Mouse (Mus musculus) kidney, embryonic 15.5 days (tissue): ENCODE measurements at regions not wholly inside any gene's neighbourhood (a gene's known extent, or its start where the extent isn't known, plus 50 kb on each side); places are given as distances from the start of the nearest gene placed in this dataset.

Source experiments
- ATAC-seq: fragments of 200-750 bp; cut with Nextera tagmentation; replicated peaks from 2 replicates; pipeline ENCODE4 v1.8.0; 2017; ENCODE audit warnings: moderate TSS enrichment; ENCODE audit not compliant: low FRiP score
- H3K27ac ChIP-seq: fragments of 300-500 bp; sonication (generic); 2 replicates; pipeline ENCODE4 v1.5.1; 2015; ENCODE audit warnings: mild to moderate bottlenecking, inconsistent platforms
- H3K27me3 ChIP-seq: fragments of 300-500 bp; sonication (generic); 2 replicates; pipeline ENCODE4 v1.6.1; 2015; ENCODE audit warnings: inconsistent platforms
- H3K36me3 ChIP-seq: fragments of 300-500 bp; sonication (generic); 2 replicates; pipeline ENCODE4 v1.6.1; 2015; ENCODE audit warnings: inconsistent platforms
- H3K4me1 ChIP-seq: fragments of 300-500 bp; sonication (generic); 2 replicates; pipeline ENCODE4 v1.6.1; 2015; ENCODE audit warnings: inconsistent platforms
- H3K4me2 ChIP-seq: fragments of 300-500 bp; sonication (generic); 2 replicates; pipeline ENCODE4 v1.6.1; 2015; ENCODE audit warnings: moderate library complexity, mild to moderate bottlenecking, inconsistent platforms
- H3K4me3 ChIP-seq: fragments of 300-500 bp; sonication (generic); replicated peaks from 2 replicates; pipeline ENCODE4 v1.5.1; 2015; ENCODE audit warnings: mild to moderate bottlenecking, inconsistent platforms
- H3K9ac ChIP-seq: fragments of 300-500 bp; sonication (generic); 2 replicates; pipeline ENCODE4 v1.6.1; 2015; ENCODE audit warnings: mild to moderate bottlenecking, inconsistent platforms
- H3K9me3 ChIP-seq: fragments of 300-500 bp; sonication (generic); replicated peaks from 2 replicates; pipeline ENCODE4 v1.6.1; 2016; ENCODE audit warnings: inconsistent platforms
- WGBS: fragments of 180-500 bp; shearing (Covaris S2); methylation state at CpG from one replicate; pipeline ENCODE4 v1.1.7; 2015; ENCODE audit warnings: mixed read lengths; 5-methylcytosine and 5-hydroxymethylcytosine counted together

DNA sequence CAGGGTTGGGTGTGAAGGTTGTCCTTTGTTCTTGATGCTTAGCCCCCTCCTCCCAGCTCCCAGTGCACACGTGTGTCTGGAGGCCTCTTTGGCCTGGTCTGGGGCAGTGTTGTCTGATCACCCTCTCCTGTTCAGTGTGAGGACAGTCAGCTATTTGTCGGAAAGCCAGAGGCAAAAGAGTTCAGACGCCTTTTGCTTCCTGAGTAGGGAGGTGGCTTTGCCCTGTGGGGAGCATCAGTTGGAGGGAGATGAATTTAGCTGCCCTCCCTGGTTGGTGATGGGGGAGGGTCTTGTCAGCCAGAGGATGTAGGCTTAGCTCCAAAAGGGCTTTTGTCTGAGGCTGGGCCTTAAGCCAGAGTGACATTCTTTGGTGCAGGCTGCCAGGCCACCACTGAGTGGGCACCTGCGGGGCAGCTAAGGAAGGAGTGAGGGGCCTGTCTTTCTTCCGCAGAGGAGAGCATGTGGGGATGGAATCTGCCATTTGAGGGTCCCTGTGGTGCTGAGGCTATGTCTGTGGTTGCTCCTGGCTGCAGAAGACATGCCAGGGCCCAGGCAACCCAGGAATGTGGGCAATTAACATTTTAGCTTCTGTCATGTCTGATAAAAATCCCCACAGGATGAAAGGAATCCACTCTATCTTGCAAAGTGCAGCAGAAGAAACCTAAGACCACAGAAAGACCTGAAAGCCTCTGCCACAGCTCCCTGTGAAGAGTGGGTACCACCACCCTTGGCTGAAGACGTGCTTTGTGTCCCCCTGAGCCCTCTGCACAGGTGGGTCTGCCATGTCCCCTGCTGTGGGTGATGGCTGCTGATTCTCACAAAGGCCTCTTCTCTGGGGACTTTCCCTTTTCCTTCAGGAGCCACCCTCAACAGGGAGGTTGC lies 265.6 kb downstream of the Gm49356 start:
- Histone ChIP-seq H3K27me3 (no peaks in the 10 kb centered on the region), H3K4me2 (no peak overlapping the region), H3K9ac (no peak overlapping the region), H3K4me3 (no peak overlapping the region), H3K27ac (no peak overlapping the region), H3K4me1 (peaks cover 3% of the 10 kb centered on the region; the same call in 1 of the 2 replicates), H3K36me3 (no peaks in the 10 kb centered on the region), H3K9me3 (no peaks in the 10 kb centered on the region)
- ATAC-seq = no peak
- 43% methylated on average over 6 of the region's 6 CpGs for WGBS

DNA sequence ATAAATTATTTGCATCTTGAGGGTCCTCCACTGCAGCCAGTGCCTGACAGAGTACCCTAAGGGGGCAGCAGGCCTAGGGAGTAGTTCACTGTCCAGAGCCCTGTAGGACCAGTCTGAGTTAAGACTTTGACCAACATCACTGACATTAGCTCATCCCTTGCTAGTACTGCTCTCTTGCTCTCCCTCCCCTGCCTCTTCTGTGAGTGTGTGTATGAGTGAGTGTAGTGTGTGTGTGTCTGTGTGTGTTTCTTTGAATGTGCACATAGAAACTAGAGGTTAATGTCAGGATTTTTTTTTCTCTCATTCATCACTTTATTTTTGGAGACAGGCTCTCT lies 266.2 kb downstream of the Gm49356 start:
- no peak for ATAC-seq
- H3K4me1 ChIP-seq = peaks cover 3% of the 10 kb centered on the region; the same call in 1 of the 2 replicates
- no peak overlapping the region for H3K4me2 ChIP-seq
- no peak overlapping the region for H3K9ac ChIP-seq
- no peaks in the 10 kb centered on the region for H3K27me3 ChIP-seq
- H3K27ac ChIP-seq = no peak overlapping the region
- no peak overlapping the region for H3K4me3 ChIP-seq
- H3K9me3 ChIP-seq = no peaks in the 10 kb centered on the region
- H3K36me3 ChIP-seq = no peaks in the 10 kb centered on the region

DNA sequence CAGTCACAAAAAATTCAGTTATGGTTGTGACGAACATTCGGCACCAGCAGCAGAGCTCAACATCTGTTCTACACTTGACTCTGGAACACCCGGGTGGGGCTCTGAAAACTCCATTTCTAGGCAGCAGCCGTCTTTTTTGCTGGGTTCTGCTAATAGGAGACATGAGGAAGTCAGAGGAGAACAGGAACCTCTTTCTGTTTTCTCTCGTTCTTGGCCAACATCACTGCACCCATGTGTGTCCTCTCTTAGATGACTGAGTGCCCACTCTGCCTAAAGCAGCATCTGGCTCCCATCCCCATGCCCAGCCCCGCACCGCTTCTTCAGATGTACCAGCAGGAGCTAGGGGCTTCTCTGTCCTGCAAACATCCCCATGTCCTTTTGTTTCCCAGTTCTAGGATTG lies 267.2 kb downstream of the Gm49356 start:
- Histone ChIP-seq H3K9ac (no peak overlapping the region), H3K4me3 (no peak overlapping the region), H3K4me2 (no peak overlapping the region), H3K27me3 (no peaks in the 10 kb centered on the region), H3K36me3 (no peaks in the 10 kb centered on the region), H3K9me3 (no peaks in the 10 kb centered on the region), H3K4me1 (peaks cover 3% of the 10 kb centered on the region; the same call in 1 of the 2 replicates), H3K27ac (no peak overlapping the region)
- WGBS = 89% methylated on average over 7 of the region's 7 CpGs
- no peak for ATAC-seq

DNA sequence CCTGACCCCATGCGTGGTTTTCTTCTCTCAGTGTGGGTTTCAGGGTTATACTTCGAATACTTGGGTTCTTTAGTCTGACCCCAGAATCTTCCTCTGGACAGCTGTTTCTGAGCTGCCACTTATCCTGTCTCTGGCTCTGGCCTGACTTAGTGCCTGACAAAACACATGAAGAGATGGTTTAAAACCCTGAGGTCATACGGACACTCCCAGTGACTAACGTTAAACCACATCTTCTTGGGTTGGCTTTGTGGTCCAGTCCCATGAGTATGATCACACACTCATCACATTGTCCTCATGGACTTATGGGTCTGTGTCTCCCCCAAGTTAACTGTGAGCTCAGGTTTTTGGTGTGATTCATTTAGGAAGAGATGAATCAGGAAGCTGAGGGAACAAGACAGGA lies 269.7 kb downstream of the Gm49356 start:
- peaks cover 3% of the 10 kb centered on the region; the same call in 1 of the 2 replicates for H3K4me1 ChIP-seq
- no peaks in the 10 kb centered on the region for H3K27me3 ChIP-seq
- no peaks in the 10 kb centered on the region for H3K9me3 ChIP-seq
- no peak overlapping the region for H3K9ac ChIP-seq
- H3K36me3 ChIP-seq = no peaks in the 10 kb centered on the region
- 88% methylated on average over 4 of the region's 4 CpGs for WGBS
- H3K4me3 ChIP-seq = no peak overlapping the region
- H3K27ac ChIP-seq = no peak overlapping the region
- no peak overlapping the region for H3K4me2 ChIP-seq
- ATAC-seq = no peak

DNA sequence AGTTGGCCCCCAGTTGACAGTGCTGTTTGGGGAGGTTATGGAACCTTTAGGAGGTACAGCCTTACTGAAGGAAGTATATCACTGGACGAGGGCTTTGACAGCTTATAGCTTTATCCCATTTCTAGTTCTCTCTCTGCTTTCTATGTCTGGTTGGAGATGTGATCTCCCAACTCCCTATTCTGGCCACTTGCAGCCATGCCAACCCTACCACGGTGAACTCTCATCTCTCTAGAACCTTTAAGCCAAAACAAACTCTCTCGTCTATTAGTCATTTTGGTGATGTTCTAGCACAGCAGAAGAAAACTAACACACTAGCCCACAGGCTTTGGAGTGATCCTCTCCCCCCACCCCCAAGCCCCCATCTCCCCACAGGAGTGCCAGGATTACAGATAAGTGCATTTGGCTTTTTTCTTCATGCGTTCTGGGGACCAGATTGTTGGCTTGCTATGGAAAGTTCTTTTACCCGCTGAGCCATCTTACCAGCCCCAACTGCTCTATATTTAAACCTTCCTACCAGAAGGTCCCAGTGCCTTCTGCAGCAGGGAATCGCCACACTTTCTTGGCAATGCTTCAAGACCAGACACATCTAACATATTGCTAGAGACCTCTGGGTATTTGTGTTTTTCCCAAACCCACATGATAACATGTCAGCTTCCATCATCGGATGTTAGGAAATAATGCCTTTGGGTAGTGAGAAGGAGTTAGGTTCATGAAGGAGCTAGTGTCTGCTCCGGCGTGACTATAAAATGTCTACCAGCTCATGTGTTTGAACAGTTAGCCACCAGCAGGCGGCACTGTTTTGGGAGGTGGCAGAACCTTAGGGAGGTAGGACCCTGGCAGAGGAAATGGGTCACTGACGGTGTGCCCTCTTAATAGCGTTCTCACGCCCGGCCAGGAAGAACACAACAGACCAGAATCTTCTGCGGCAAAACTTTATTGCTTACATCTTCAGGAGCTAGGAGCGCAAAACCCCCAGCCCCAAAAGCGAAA lies 272.1 kb downstream of the Gm49356 start:
- H3K4me1 ChIP-seq = no peaks in the 10 kb centered on the region
- no peaks in the 10 kb centered on the region for H3K9me3 ChIP-seq
- WGBS = 96% methylated on average over 16 of the region's 17 CpGs
- no peaks in the 10 kb centered on the region for H3K27me3 ChIP-seq
- no peaks in the 10 kb centered on the region for H3K36me3 ChIP-seq
- H3K27ac ChIP-seq = no peak overlapping the region
- no peak overlapping the region for H3K4me3 ChIP-seq
- no peak overlapping the region for H3K9ac ChIP-seq
- H3K4me2 ChIP-seq = no peak overlapping the region
- ATAC-seq = no peak

DNA sequence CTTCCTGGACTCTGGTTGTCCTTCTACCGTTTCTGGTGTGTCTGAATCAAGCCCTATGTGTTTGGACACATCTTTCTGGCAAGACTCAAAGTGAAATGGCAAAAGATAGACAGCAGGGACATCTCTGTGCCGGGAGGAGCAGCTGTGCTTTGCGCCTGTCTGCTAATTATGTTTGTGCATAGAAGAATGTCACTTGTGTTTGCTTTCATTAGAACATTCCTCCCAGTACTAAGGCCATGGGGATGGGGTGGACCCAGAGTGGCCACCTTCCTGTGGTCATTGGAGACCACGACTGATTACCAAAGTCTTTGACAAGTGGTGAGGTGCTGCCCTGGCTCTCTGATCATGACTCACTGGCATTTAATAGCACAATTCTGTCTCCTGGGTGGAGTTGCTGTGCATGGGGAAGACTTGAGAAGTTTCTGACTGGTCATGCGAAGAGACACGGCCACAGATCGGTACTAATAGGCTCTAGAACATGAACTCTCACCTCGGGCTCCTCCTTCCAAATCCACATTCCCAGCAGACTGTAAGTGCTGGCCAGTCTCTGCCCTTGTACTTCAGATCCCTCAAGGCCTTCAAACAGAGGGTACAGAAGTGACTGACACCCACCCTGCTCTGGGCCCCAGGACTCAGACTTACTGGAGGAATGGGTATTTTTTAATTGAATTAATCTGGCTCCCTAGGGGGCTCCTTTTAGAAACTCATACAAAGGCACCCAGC lies 279.0 kb downstream of the Gm49356 start:
- WGBS = 64% methylated on average over 8 of the region's 8 CpGs
- H3K27ac ChIP-seq = peak overlapping the region; percentile 61; the same call in 1 of the 2 replicates
- H3K4me3 ChIP-seq = no peak overlapping the region
- H3K4me1 ChIP-seq = peaks cover 5% of the 10 kb centered on the region
- H3K27me3 ChIP-seq = no peaks in the 10 kb centered on the region
- no peak overlapping the region for H3K9ac ChIP-seq
- peaks cover 5% of the 10 kb centered on the region for H3K9me3 ChIP-seq
- peak; percentile 49; the same call in 1 of the 2 replicates for ATAC-seq
- H3K4me2 ChIP-seq = no peak overlapping the region
- H3K36me3 ChIP-seq = no peaks in the 10 kb centered on the region

DNA sequence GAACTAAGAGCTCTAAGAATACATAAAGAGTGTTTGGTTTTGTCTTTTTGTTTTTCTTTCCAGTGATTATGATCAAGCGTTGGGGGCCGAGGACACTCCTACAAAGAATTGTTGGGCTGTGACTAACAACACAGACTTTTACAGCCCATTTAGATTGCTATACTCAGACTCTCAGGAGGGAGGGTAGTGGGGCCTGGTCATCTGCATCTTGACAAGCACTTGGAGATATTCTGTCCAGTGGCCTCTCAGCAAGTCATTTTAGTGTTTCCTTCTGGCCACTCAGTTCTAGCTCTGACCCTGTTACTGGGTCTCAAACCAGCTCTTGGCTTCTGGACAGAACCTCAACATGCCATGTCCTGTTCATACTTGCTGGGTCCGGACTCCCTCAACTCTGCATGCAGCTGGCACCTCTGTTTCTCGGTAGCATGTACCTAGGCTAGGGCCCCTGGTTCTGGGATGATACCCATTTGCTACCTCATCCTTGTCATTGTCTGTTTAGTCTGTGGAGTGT lies 279.6 kb downstream of the Gm49356 start:
- Histone ChIP-seq H3K9ac (no peak overlapping the region), H3K4me3 (no peak overlapping the region), H3K4me1 (peaks cover 5% of the 10 kb centered on the region), H3K4me2 (no peak overlapping the region), H3K9me3 (peaks cover 5% of the 10 kb centered on the region), H3K36me3 (no peaks in the 10 kb centered on the region), H3K27me3 (no peaks in the 10 kb centered on the region), H3K27ac (peak overlapping the region; percentile 61)
- peak; percentile 78 for ATAC-seq
- 63% methylated on average over 4 of the region's 4 CpGs for whole genome bisulfite sequencing

DNA sequence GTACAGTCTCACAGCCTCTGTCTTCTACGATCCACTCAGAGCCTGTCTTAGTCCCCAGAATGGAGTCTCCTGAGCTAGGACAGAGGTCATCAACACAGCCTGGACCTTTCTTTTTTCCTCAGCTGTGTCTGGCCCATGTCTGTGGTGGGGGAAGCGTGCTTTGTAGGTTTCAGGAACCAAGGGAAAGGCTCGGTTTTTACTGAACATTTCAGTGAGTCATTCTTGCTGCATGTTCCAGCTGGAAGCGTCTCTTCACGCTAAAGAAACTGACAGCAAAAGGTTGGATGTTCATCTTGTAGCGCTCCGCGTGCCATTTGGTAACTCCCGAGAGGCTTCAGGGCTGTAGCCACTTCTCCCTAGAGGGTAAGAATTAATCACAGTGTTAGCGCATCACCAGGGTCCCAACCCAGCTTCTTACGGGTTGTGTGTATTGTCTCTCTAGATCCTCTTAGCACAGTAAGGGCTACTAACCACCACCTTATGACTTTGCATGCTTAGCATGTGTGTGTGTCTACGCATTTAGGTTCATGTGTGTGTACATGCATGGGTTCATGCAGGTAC lies 280.2 kb downstream of the Gm49356 start:
- H3K9ac ChIP-seq = no peak overlapping the region
- H3K36me3 ChIP-seq = no peaks in the 10 kb centered on the region
- H3K4me3 ChIP-seq = no peak overlapping the region
- peaks cover 5% of the 10 kb centered on the region for H3K4me1 ChIP-seq
- WGBS = 92% methylated on average over 12 of the region's 12 CpGs
- peak overlapping the region; percentile 61; the same call in 1 of the 2 replicates for H3K27ac ChIP-seq
- peaks cover 5% of the 10 kb centered on the region for H3K9me3 ChIP-seq
- no peak for ATAC-seq
- no peak overlapping the region for H3K4me2 ChIP-seq
- no peaks in the 10 kb centered on the region for H3K27me3 ChIP-seq

DNA sequence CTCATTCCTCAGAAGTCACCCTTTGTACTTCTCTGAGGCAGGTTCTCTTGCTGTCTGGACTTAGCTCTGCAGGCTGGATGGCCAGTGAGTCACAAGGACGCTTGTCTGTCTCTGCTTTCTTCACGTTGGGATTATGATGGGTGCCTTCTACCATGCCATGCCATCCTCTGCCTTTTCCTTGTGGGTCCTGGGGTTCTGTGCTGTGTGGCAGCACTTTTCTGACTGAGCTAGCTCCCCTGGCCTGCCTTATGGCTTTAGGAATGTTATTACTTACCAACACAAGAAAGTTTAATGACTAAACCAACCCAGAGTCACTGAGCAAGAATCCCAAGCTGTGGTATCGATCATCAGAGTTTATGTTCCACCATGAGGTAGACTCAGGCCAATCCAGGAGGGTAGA lies 280.7 kb downstream of the Gm49356 start:
- no peak overlapping the region for H3K4me2 ChIP-seq
- H3K4me1 ChIP-seq = peaks cover 5% of the 10 kb centered on the region
- peaks cover 5% of the 10 kb centered on the region for H3K9me3 ChIP-seq
- H3K4me3 ChIP-seq = no peak overlapping the region
- no peaks in the 10 kb centered on the region for H3K27me3 ChIP-seq
- H3K36me3 ChIP-seq = no peaks in the 10 kb centered on the region
- no peak for ATAC-seq
- no peak overlapping the region for H3K9ac ChIP-seq
- WGBS = 93% methylated on average over 3 of the region's 3 CpGs
- H3K27ac ChIP-seq = no peak overlapping the region

DNA sequence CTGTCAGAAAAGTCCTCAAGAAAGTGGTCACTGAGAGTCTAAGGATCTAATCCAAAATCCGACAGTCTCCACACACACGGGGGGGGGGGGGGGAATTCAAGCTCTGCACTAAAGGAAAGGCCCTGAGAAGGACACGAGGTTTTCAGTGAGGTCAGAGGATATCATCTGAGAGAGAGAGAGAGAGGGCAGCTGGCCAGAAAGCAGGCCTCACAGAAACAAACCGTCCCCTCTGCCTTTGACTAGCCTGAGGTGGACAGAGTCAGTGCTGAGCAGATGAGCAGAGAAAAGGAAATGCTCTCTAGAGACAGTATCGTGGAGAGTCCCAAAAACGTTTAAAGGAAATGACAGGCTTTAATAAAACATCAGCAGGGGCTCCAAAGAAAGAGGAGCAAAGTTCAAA lies 282.0 kb downstream of the Gm49356 start:
- Histone ChIP-seq H3K4me2 (no peak overlapping the region), H3K9me3 (peaks cover 5% of the 10 kb centered on the region), H3K27me3 (no peaks in the 10 kb centered on the region), H3K4me1 (peaks cover 5% of the 10 kb centered on the region), H3K27ac (no peak overlapping the region), H3K9ac (no peak overlapping the region), H3K4me3 (no peak overlapping the region), H3K36me3 (no peaks in the 10 kb centered on the region)
- 31% methylated on average over 6 of the region's 6 CpGs for WGBS
- 0 out of 2 replicates have a peak, but pooled peaks have one; percentile 38 for ATAC-seq
